Comparison of ENCODE assay signal across 16 mouse cellular contexts in genomic region chr11:12841393-12841792, GRCm38 (mm10).
"Had no signal": no experiment of that assay in that cellular context is flagged by ENCODE, and none has a peak within 500 bp of the region (broad histone marks: within the 10 kb centered on the region; RNA-seq: fewer than 3 reads in every experiment).

No protein-coding gene starts in this region.

- H3K9ac ChIP-seq: neural tube, embryonic 13.5 days; neural tube, embryonic 15.5 days; stomach, embryonic 15.5 days had no signal

- H3K27ac ChIP-seq: neural tube, embryonic 13.5 days; neural tube, embryonic 15.5 days; stomach, embryonic 15.5 days; stomach, postnatal 0 days had no signal

- H3K27me3 ChIP-seq: neural tube, embryonic 13.5 days; neural tube, embryonic 15.5 days; stomach, embryonic 15.5 days had no signal

- H3K9me3 ChIP-seq: neural tube, embryonic 13.5 days; neural tube, embryonic 15.5 days; stomach, embryonic 15.5 days had no signal

- H3K4me1 ChIP-seq: neural tube, embryonic 13.5 days; neural tube, embryonic 15.5 days; stomach, embryonic 15.5 days had no signal

- H3K4me3 ChIP-seq: neural tube, embryonic 13.5 days; neural tube, embryonic 15.5 days; stomach, embryonic 15.5 days had no signal

- DNase-seq: retina, postnatal 1 day; right cerebral cortex, adult 18-20 months; right cerebral cortex, postnatal 14 days; right cerebral cortex, postnatal 25 days; right cerebral cortex, postnatal 4 days; spleen, adult 18-20 months; thymus, adult 18-20 months; thymus, adult 2 months; thymus, postnatal 14 days; thymus, postnatal 25 days; thymus, postnatal 36 days; thymus, postnatal 4 days had no signal

- H3K36me3 ChIP-seq: neural tube, embryonic 13.5 days; neural tube, embryonic 15.5 days; stomach, embryonic 15.5 days had no signal
